Mouse (Mus musculus) forebrain, embryonic 12.5 days (tissue): Measurements from ENCODE around the gene Majin. TPM values are rescaled to one million over a fixed set of nuclear protein-coding genes. Genes with fewer than 3 reads are reported as not detected.

Source experiments
- ATAC-seq: fragments of 200-750 bp; cut with Nextera tagmentation; 2 replicates; pipeline ENCODE4 v1.8.0; 2017; ENCODE audit warnings: moderate TSS enrichment; ENCODE audit not compliant: low FRiP score
- H3K27ac ChIP-seq: fragments of 300-500 bp; sonication (generic); 2 replicates; pipeline ENCODE4 v1.5.1; 2016; ENCODE audit warnings: mild to moderate bottlenecking
- H3K27me3 ChIP-seq: fragments of 300-500 bp; sonication (generic); 2 replicates; pipeline ENCODE4 v1.6.1; 2016; ENCODE audit warnings: mild to moderate bottlenecking
- H3K36me3 ChIP-seq: fragments of 300-500 bp; sonication (generic); replicated peaks from 2 replicates; pipeline ENCODE4 v1.6.1; 2016; ENCODE audit warnings: mild to moderate bottlenecking
- H3K4me1 ChIP-seq: fragments of 300-500 bp; sonication (generic); 2 replicates; pipeline ENCODE4 v1.6.1; 2016
- H3K4me2 ChIP-seq: fragments of 300-500 bp; sonication (generic); 2 replicates; pipeline ENCODE4 v1.6.1; 2016; ENCODE audit warnings: mild to moderate bottlenecking, moderate library complexity
- H3K4me3 ChIP-seq: fragments of 300-500 bp; sonication (generic); replicated peaks from 2 replicates; pipeline ENCODE4 v1.5.1; 2016; ENCODE audit warnings: mild to moderate bottlenecking
- H3K9ac ChIP-seq: fragments of 300-500 bp; sonication (generic); 2 replicates; pipeline ENCODE4 v1.6.1; 2016; ENCODE audit warnings: mild to moderate bottlenecking
- H3K9me3 ChIP-seq: fragments of 300-500 bp; sonication (generic); 2 replicates; pipeline ENCODE4 v1.6.1; 2016
- WGBS: fragments of 180-500 bp; shearing (Covaris S2); methylation state at CpG from one replicate; pipeline ENCODE4 v1.1.7; 2016; 5-methylcytosine and 5-hydroxymethylcytosine counted together
- polyA plus RNA-seq: library from polyadenylated mRNA; unstranded; fragments of >200 nt; fragmentation: Nextera tagmentation; extraction: Ambion mirVana; gene quantifications from 2 replicates; pipeline ENCODE4 v1.2.1, GENCODE M21; 2016

Majin gene
- polyA plus RNA-seq, result not detected in 2 replicates

GRCm38 (mm10) chr19:6184131-6184530, at the start of gene Majin:
TSS of gene Majin (plus strand) at chr19:6184388.
- Histone ChIP-seq H3K27me3 (no peaks in the 10 kb centered on the region; the same call in 1 of the 2 replicates), H3K27ac (no peak within 1 kb of the TSS), H3K4me2 (no peak within 1 kb of the TSS), H3K4me1 (peaks cover 4% of the 10 kb centered on the region; the same call in 1 of the 2 replicates), H3K36me3 (no peaks in the 10 kb centered on the region), H3K9me3 (no peaks in the 10 kb centered on the region), H3K9ac (no peak within 1 kb of the TSS), H3K4me3 (no peak within 1 kb of the TSS)
- ATAC-seq, result no peak
- WGBS, result 91% methylated on average over 23 of the region's 23 CpGs

- H3K4me2 ChIP-seq, result no peak overlapping the region
- peaks cover 11% of the 10 kb centered on the region for H3K4me1 ChIP-seq
- H3K9me3 ChIP-seq, result no peaks in the 10 kb centered on the region
- 90% methylated on average over 3 of the region's 3 CpGs for WGBS
- H3K9ac ChIP-seq, result no peak overlapping the region
- no peak for ATAC-seq
- no peak overlapping the region for H3K27ac ChIP-seq
- H3K4me3 ChIP-seq, result no peak overlapping the region
- peaks cover 38% of the 10 kb centered on the region for H3K36me3 ChIP-seq
- H3K27me3 ChIP-seq, result no peaks in the 10 kb centered on the region
Measured at GRCm38 (mm10) chr19:6136397-6136796, 47.8 kb upstream of the Majin start.

GRCm38 (mm10) chr19:6139701-6140100, 44.5 kb upstream of the Majin start:
- Histone ChIP-seq H3K9me3 (0 out of 2 replicates have a peak, but pooled peaks cover 3% of the 10 kb centered on the region), H3K4me2 (peak overlapping the region; percentile 92), H3K27ac (0 out of 2 replicates have a peak overlapping the region, but pooled peaks have one; percentile 9), H3K4me3 (peak overlapping the region; percentile 73), H3K36me3 (peaks cover 30% of the 10 kb centered on the region), H3K9ac (peak overlapping the region; percentile 80), H3K4me1 (peaks cover 15% of the 10 kb centered on the region), H3K27me3 (no peaks in the 10 kb centered on the region)
- no peak for ATAC-seq
- WGBS, result 94% methylated on average over 6 of the region's 6 CpGs

GRCm38 (mm10) chr19:6140374-6140677, 43.9 kb upstream of the Majin start:
- WGBS, result 7% methylated on average over 16 of the region's 16 CpGs
- 0 out of 2 replicates have a peak, but pooled peaks cover 3% of the 10 kb centered on the region for H3K9me3 ChIP-seq
- peaks cover 15% of the 10 kb centered on the region for H3K4me1 ChIP-seq
- peak overlapping the region; percentile 73 for H3K4me3 ChIP-seq
- peaks cover 24% of the 10 kb centered on the region for H3K36me3 ChIP-seq
- peak overlapping the region; percentile 80 for H3K9ac ChIP-seq
- peak overlapping the region; percentile 99 for H3K27ac ChIP-seq
- peak overlapping the region; percentile 92 for H3K4me2 ChIP-seq
- no peaks in the 10 kb centered on the region for H3K27me3 ChIP-seq
- no peak for ATAC-seq

GRCm38 (mm10) chr19:6140678-6141393, 43.4 kb upstream of the Majin start, which contains the start of gene Batf2:
TSS of gene Batf2 (plus strand) at chr19:6140983.
- under 1% methylated on average over 40 of the region's 68 CpGs for WGBS
- H3K4me1 ChIP-seq, result peaks cover 15% of the 10 kb centered on the region
- peak within 1 kb of the TSS; percentile 92 for H3K4me2 ChIP-seq
- peak within 1 kb of the TSS; percentile 80 for H3K9ac ChIP-seq
- peak within 1 kb of the TSS; percentile 99 for H3K27ac ChIP-seq
- no peaks in the 10 kb centered on the region for H3K27me3 ChIP-seq
- ATAC-seq, result peak; percentile 93
- peak within 1 kb of the TSS; percentile 73 for H3K4me3 ChIP-seq
- peaks cover 19% of the 10 kb centered on the region for H3K36me3 ChIP-seq
- 0 out of 2 replicates have a peak, but pooled peaks cover 3% of the 10 kb centered on the region for H3K9me3 ChIP-seq

GRCm38 (mm10) chr19:6141394-6141749, 42.8 kb upstream of the Majin start, which contains the start of gene Arl2:
TSS of gene Arl2 (minus strand) at chr19:6141548.
- Histone ChIP-seq H3K27me3 (no peaks in the 10 kb centered on the region), H3K9me3 (0 out of 2 replicates have a peak, but pooled peaks cover 3% of the 10 kb centered on the region), H3K9ac (peak within 1 kb of the TSS; percentile 80), H3K36me3 (peaks cover 14% of the 10 kb centered on the region), H3K27ac (peak within 1 kb of the TSS; percentile 99), H3K4me1 (peaks cover 15% of the 10 kb centered on the region), H3K4me2 (peak within 1 kb of the TSS; percentile 92), H3K4me3 (peak within 1 kb of the TSS; percentile 73)
- under 1% methylated on average over 15 of the region's 15 CpGs for WGBS
- peak; percentile 81 for ATAC-seq

- Histone ChIP-seq H3K27me3 (no peaks in the 10 kb centered on the region), H3K9me3 (0 out of 2 replicates have a peak, but pooled peaks cover 3% of the 10 kb centered on the region), H3K4me2 (no peak overlapping the region), H3K4me1 (peaks cover 11% of the 10 kb centered on the region), H3K4me3 (no peak overlapping the region), H3K36me3 (no peaks in the 10 kb centered on the region), H3K27ac (no peak overlapping the region), H3K9ac (no peak overlapping the region)
- WGBS, result 75% methylated on average over 5 of the region's 5 CpGs
- no peak for ATAC-seq
Measured at GRCm38 (mm10) chr19:6144842-6145241, 39.3 kb upstream of the Majin start.

GRCm38 (mm10) chr19:6155174-6155573, 29.0 kb upstream of the Majin start:
- WGBS, result 84% methylated on average over 9 of the region's 9 CpGs

GRCm38 (mm10) chr19:6156372-6156771, 27.8 kb upstream of the Majin start:
- H3K4me2 ChIP-seq, result no peak overlapping the region
- no peaks in the 10 kb centered on the region for H3K4me1 ChIP-seq
- no peak overlapping the region for H3K9ac ChIP-seq
- H3K27ac ChIP-seq, result no peak overlapping the region
- 68% methylated on average over 8 of the region's 8 CpGs for WGBS
- H3K9me3 ChIP-seq, result no peaks in the 10 kb centered on the region
- H3K27me3 ChIP-seq, result no peaks in the 10 kb centered on the region
- no peak overlapping the region for H3K4me3 ChIP-seq
- H3K36me3 ChIP-seq, result no peaks in the 10 kb centered on the region
- no peak for ATAC-seq

More at GRCm38 (mm10) chr19:6155174-6155573, 29.0 kb upstream of the Majin start:
- no peaks in the 10 kb centered on the region for H3K4me1 ChIP-seq
- no peak for ATAC-seq
- H3K27me3 ChIP-seq, result no peaks in the 10 kb centered on the region
- H3K27ac ChIP-seq, result no peak overlapping the region
- no peak overlapping the region for H3K4me2 ChIP-seq
- H3K9ac ChIP-seq, result no peak overlapping the region
- no peak overlapping the region for H3K4me3 ChIP-seq
- no peaks in the 10 kb centered on the region for H3K36me3 ChIP-seq
- H3K9me3 ChIP-seq, result no peaks in the 10 kb centered on the region

GRCm38 (mm10) chr19:6157220-6157619, 27.0 kb upstream of the Majin start:
- ATAC-seq, result no peak
- no peak overlapping the region for H3K4me3 ChIP-seq
- WGBS, result 78% methylated on average over 6 of the region's 6 CpGs
- no peak overlapping the region for H3K27ac ChIP-seq
- H3K4me2 ChIP-seq, result no peak overlapping the region
- H3K9me3 ChIP-seq, result no peaks in the 10 kb centered on the region
- H3K9ac ChIP-seq, result no peak overlapping the region
- H3K27me3 ChIP-seq, result no peaks in the 10 kb centered on the region
- no peaks in the 10 kb centered on the region for H3K36me3 ChIP-seq
- no peaks in the 10 kb centered on the region for H3K4me1 ChIP-seq

- 79% methylated on average over 10 of the region's 10 CpGs for WGBS
- 0 out of 2 replicates have a peak, but pooled peaks cover 7% of the 10 kb centered on the region for H3K27me3 ChIP-seq
- H3K4me2 ChIP-seq, result no peak overlapping the region
- H3K27ac ChIP-seq, result no peak overlapping the region
- no peaks in the 10 kb centered on the region for H3K36me3 ChIP-seq
- no peaks in the 10 kb centered on the region for H3K4me1 ChIP-seq
- H3K4me3 ChIP-seq, result no peak overlapping the region
- H3K9me3 ChIP-seq, result no peaks in the 10 kb centered on the region
- H3K9ac ChIP-seq, result no peak overlapping the region
- no peak for ATAC-seq
Measured at GRCm38 (mm10) chr19:6163872-6164547, 20.2 kb upstream of the Majin start.

- H3K36me3 ChIP-seq, result no peaks in the 10 kb centered on the region
- no peak overlapping the region for H3K9ac ChIP-seq
- no peak overlapping the region for H3K27ac ChIP-seq
- H3K4me3 ChIP-seq, result no peak overlapping the region
- no peak for ATAC-seq
- H3K9me3 ChIP-seq, result no peaks in the 10 kb centered on the region
- H3K4me2 ChIP-seq, result no peak overlapping the region
- 79% methylated on average over 4 of the region's 4 CpGs for WGBS
- 0 out of 2 replicates have a peak, but pooled peaks cover 10% of the 10 kb centered on the region for H3K27me3 ChIP-seq
- no peaks in the 10 kb centered on the region for H3K4me1 ChIP-seq
Measured at GRCm38 (mm10) chr19:6166750-6167149, 17.4 kb upstream of the Majin start.
